Mouse (Mus musculus) kidney, postnatal 36 days (tissue): ENCODE measurements around the gene Bcas3.

ENCODE experiments used
- DNase-seq, 2 experiments: peaks; one replicate each; pipeline ENCODE4 v3.0.0; 2021 to 2022; ENCODE audit warnings: mixed read lengths in 2 of 2

Bcas3 gene

GRCm38 (mm10) chr11:85352539-85353380, at the start of gene Bcas3:
Gene Bcas3 (plus strand): TSS chr11:85353167.
- DNase-seq, result peak; percentile 98 to 100

- DNase-seq, result peak; percentile 33 to 36
These were observed 46.2 kb upstream of the Bcas3 start for GRCm38 (mm10) chr11:85306577-85307260.

DNA sequence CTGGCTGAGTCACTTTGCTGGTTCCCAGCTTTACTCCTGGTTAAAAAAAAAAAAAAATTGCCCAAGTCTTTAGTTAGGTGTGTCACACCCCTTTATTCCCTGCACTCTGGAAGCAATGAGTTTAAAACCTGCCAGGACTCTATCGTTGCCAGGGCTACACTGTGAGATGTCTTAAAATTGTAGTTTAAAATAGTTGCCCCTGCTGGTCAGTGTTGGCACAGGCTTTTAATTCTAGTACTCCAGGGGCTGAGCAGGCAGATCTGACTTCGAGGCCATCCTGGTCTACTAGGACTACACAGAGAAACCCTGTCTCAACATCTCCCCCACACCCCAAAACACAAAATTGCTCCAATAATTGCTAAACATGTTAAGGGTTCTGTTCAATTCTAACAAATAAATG, 44.2 kb upstream of the Bcas3 start:
- no peak for DNase-seq

DNA sequence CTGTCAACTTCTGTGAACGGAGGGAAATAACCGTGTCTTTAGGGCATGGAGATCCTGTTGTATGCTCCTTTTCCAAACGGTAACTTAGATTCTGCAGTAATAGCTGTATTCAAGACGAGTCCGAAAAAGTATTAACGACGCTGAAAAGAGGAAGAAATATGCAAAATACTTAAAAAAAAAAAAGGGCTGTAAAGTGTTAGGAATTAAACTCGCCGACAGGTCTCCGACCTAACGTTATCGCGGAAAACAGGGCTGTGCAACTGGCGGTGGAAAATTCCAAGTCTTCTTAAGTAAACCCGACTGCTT, 42.6 kb upstream of the Bcas3 start:
- DNase-seq, result no peak

GRCm38 (mm10) chr11:85310713-85311574, 42.0 kb upstream of the Bcas3 start, which contains the start of gene Ppm1d:
Gene Ppm1d (plus strand): TSS chr11:85311244.
- peak; percentile 99 for DNase-seq

DNA sequence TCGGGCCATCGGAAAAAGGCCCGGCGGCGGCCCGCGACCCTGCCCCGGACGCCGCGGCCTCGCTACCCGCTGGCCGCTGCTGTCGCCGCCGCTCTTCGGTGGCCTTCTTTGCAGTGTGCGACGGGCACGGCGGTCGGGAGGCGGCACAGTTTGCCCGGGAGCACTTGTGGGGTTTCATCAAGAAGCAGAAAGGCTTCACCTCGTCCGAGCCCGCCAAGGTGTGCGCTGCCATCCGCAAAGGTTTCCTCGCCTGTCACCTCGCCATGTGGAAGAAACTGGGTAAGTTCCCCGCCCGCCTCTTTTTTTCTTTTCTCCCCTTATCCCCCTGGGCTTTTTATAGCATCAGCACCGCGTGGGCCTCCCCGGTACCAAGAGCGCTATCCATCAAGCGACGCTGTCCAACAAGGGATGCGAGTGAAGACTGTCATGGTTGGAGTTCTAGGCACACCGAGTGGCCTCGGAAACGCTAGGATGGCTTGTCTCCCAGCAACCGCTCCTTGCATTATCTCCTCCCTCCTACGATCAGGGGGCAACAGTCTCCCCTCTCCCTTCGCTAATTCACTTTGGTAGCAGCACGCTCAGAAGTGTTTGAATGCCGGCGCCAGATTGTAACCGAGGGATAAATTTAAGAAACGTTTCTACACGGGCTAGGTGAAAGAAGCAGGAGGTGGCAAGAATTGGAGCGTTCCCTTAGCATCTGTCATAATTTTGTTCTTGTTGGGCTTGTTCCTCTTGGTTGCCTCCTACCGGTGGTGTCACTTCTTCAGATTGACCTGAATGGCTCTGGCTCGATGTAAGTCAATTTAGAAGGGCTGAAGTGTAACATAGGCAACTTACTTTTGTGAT, 41.1 kb upstream of the Bcas3 start:
- peak; percentile 50 to 65 for DNase-seq

DNA sequence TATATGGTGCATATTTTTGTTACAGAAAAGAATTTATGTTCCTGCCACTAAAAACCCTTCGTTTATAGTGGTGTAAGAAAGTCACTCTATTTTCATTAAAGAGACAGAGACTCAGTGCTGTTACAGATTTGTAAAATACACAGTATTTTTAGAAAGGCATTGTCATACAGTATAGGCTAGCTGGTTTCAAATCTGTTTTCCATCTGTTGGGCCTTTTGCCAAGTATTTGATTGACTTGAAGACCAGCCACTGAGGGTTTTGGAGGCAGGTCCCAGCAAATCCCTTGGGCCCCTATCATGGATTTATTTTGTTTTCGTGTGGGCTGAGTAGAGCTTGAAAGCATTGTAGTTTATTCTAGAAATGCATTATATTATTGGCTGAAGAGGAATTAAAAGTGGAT, 40.1 kb upstream of the Bcas3 start:
- peak; percentile 72 to 87 for DNase-seq

GRCm38 (mm10) chr11:85313361-85313760, 39.6 kb upstream of the Bcas3 start:
- no peak for DNase-seq

DNA sequence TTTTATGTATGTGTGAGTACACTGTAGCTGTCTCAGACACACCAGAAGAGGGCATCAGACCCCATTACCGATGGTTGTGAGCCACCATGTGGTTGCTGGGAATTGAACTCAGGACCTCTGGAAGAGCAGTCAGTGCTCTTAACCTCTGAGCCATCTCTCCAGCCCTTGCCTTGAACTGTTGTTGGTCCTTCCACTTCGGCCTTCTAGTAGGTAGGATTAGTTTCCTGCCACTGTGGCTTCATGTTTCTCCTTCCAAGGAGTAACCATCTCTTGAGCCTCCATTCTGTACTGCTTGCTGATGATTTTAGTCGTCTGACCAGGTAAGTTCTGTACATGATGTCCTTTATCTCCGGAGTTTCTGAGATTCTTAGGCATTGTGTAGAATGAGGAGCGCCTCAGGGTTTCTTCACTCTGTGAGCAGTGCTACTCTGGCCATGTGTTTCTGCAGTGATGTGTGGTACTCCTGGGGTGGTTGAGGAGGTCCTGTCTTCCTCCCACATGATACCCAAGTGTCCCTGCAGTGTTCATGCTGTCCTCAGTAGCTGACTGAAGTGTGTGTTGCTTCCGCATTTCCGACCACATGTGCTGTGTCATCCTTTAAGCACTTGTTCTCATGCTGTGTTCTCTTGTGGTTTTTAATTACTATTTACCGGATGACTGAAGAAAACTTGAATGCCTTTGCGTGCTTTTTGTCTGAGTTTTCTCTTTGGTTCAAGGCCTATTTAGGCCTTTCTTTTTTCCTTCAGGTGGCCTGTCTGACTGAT, 29.2 kb upstream of the Bcas3 start:
- no peak for DNase-seq

DNA sequence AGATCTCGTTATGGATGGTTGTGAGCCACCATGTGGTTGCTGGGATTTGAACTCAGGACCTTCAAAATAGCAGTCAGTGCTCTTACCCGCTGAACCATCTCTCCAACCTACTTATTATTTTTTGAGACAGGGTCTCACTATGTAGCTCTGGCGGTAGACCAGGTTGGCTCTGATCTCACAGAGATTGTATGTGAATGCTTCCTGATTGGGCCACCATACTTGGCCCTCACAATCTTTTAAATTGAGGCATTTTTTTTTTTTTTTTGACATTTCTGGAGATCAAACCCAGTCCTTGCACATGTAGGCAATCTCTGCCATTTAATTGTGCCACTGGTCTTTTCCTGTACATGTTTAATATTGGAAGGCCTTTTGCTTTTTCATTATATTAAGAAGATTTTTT, 24.2 kb upstream of the Bcas3 start:
- DNase-seq, result no peak

GRCm38 (mm10) chr11:85329167-85329894, 23.6 kb upstream of the Bcas3 start:
- DNase-seq, result peak; percentile 29 to 36

DNA sequence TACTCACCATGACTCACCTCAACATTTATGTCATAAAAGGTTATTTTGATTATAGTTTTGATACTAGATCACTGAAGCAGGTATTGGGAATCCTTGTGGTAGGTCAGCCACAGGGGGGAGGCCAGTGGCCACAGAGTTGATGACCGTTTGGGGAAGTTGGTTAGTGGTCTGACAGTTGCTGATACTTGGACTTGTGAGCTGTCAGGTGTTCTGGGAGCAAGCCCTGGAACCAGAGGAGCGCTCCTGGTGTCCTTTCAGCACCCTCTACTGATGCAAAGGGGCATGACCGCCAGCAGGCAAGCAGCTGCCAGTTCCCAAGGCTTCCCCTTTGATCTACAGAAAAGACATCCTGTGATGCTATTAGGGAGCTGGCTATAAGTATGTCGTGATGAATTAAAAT, 18.2 kb upstream of the Bcas3 start:
- peak; percentile 57 to 83 for DNase-seq

- no peak for DNase-seq
These were observed 13.7 kb upstream of the Bcas3 start for GRCm38 (mm10) chr11:85339173-85339831.

GRCm38 (mm10) chr11:85340070-85340616, 12.8 kb upstream of the Bcas3 start:
- no peak for DNase-seq

GRCm38 (mm10) chr11:85353819-85354218, 852 bp downstream of the Bcas3 start:
- no peak for DNase-seq

GRCm38 (mm10) chr11:85359641-85360040, 6.7 kb downstream of the Bcas3 start:
- DNase-seq, result no peak

DNA sequence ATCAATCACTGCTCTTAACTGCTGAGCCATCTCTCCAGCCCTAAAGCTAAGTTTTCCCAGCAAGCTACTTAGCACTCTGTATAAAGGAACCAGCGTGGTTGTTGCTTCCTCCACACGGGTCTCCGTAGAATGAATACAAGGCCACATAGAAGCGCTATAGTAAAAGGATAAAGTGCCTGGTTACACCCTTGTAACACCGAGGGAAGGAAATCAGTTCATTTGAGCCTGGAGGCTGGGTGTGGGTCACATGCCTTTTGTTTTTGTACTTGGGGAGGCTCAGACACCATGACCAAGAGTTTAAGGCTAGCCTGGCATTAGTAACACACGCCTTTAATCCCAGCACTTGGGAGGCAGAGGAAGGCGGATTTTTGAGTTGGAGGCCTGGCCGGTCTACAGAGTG, 8.7 kb downstream of the Bcas3 start:
- no peak for DNase-seq

- no peak for DNase-seq
These were observed 13.2 kb downstream of the Bcas3 start for GRCm38 (mm10) chr11:85366168-85366567.

GRCm38 (mm10) chr11:85367823-85368222, 14.9 kb downstream of the Bcas3 start:
- DNase-seq, result no peak

DNA sequence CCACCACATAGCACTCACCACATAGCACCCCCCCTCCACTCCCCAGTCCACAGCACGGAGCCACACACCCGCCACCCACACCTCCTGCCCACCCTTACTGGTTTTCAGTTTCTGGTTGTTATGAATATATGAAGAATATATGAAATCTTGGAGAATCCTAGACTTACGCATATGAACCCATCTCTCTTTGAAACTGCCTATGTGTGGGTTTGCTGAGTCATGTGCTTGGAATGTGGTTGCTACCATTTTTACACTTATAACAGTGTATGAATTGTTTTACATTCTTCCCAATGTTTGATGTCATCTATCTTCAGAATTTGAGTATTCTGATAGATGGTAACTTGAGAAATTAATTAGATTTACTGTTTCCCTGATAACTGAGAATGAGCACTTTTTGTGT, 26.1 kb downstream of the Bcas3 start:
- DNase-seq, result no peak
